Mouse (Mus musculus): Measurements from ENCODE around the gene Scd2.

GRCm38 (mm10) chr19:44310814-44311213 lies 17.3 kb downstream of the Scd2 start:
- TF ChIP-seq CTCF (IDR thresholded peaks at IDR 0.05; ENCODE audit: borderline replicate concordance, insufficient read depth, low read length) (no peak), POLR2A (IDR thresholded peaks at IDR 0.05; ENCODE audit: low read depth, low read length) (no peak)
